Mouse (Mus musculus) cerebellum, adult 2 months (tissue): ENCODE measurements at regions not wholly inside any gene's neighbourhood (a gene's known extent, or its start where the extent isn't known, plus 50 kb on each side); places are given as distances from the start of the nearest gene placed in this dataset.
"Not testable (repeated sequence)": the region's sequence is repeated elsewhere in the genome, so short reads cannot be mapped to it uniquely, and the experiment has no call there.

Experiments used
- CTCF ChIP-seq: fragments of 200-500 bp; IDR thresholded peaks from 2 replicates; pipeline ENCODE4 v1.5.1; 2011; ENCODE audit warnings: low read depth, mild to moderate bottlenecking, control low read depth, low read length, moderate library complexity, borderline replicate concordance; ENCODE audit not compliant: insufficient read depth
- POLR2A ChIP-seq: fragments of 200-500 bp; IDR thresholded peaks from 2 replicates; pipeline ENCODE4 v1.6.1; 2011; ENCODE audit warnings: low read length, control low read depth, borderline replicate concordance; ENCODE audit not compliant: insufficient read depth

- TF ChIP-seq POLR2A, CTCF: not testable (repeated sequence)
Measured at GRCm38 (mm10) chr13:50059676-50060075, 190.4 kb downstream of the Gm906 start.
